Mouse (Mus musculus): ENCODE measurements around the gene Fbxl15. TPM values are rescaled to one million over a fixed set of nuclear protein-coding genes. Genes with fewer than 3 reads are reported as not detected.
A peak's percentile ranks its signal among the peaks of the same experiment; 100 is the strongest.

Gene Fbxl15
- polyA plus RNA-seq, 1 experiment from 2014 or later: 13.9 TPM

DNA sequence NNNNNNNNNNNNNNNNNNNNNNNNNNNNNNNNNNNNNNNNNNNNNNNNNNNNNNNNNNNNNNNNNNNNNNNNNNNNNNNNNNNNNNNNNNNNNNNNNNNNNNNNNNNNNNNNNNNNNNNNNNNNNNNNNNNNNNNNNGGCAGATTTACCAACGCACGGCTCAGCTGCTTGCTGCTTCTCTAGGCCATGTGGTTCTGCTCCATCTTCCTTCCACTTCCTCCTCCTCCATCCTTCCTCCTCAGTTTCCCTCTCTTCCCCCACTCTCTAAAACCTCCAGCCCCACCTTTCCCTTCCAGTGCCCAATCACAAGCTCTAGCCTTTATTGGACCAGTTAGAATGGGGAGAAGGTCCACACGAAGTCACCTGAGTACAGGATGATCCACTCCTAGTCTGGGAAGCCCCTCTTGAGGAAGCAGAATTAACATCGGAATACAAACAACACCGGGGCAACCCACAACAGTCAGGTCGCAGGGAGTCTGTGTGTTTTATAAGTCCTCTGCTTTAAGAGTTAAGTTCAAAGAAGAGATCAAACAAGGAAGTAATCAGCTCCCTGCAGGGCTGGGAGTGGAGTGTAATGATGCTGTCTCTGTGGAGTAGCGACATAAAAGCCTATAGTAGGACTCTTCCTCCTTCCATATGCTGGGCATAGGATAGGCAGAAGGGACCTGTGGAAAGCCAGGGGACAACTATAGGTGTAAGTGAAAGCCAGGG is 16.9 kb downstream of the Fbxl15 start:
- no peak for TF ChIP-seq CTCF (IDR thresholded peaks at IDR 0.05)
- no peak for ATAC-seq
- ChIA-PET CTCF (no interaction called here), POLR2A (no interaction called here)
- peaks cover 14% of the 10 kb centered on the region for H3K27me3 ChIP-seq
- no peak for DNase-seq (ENCODE audit: low read depth, low spot score)
- in situ Hi-C loops (cut with MboI; ENCODE audit: low pct_unique_long_range_greater_than_20kb): no loop called here

DNA sequence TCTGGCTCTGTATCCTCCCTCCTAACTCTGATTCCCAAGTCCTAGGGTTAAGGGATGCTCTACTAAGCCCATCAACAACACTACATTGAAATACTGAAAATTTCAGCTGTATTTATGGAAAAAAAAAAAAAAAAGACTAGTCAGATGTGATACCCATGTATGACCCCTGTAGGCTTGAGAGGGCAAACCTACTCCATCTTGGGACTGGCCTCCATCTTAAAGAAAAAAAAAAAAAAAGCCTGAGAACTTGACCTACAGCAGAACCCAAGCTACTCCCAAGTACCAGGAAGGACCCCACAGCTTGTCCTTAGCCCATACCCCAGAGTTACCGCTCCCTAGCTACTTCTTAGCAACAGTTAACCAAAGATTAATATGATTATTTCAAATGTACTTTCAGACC is 19.2 kb downstream of the Fbxl15 start:
- POLR2A ChIA-PET: interaction anchor here (0.6 kb wide), 2 partner anchors 11 to 19 kb away, joined by 3 read pairs; no protein-coding TSS in a partner anchor
- ATAC-seq (no peak), DNase-seq (ENCODE audit: low read depth, low spot score) (no peak)
- in situ Hi-C loops (cut with MboI; ENCODE audit: low pct_unique_long_range_greater_than_20kb): no loop called here
- no peak for TF ChIP-seq CTCF (IDR thresholded peaks at IDR 0.05)
- peaks cover 14% of the 10 kb centered on the region for H3K27me3 ChIP-seq
- CTCF ChIA-PET: no interaction called here

DNA sequence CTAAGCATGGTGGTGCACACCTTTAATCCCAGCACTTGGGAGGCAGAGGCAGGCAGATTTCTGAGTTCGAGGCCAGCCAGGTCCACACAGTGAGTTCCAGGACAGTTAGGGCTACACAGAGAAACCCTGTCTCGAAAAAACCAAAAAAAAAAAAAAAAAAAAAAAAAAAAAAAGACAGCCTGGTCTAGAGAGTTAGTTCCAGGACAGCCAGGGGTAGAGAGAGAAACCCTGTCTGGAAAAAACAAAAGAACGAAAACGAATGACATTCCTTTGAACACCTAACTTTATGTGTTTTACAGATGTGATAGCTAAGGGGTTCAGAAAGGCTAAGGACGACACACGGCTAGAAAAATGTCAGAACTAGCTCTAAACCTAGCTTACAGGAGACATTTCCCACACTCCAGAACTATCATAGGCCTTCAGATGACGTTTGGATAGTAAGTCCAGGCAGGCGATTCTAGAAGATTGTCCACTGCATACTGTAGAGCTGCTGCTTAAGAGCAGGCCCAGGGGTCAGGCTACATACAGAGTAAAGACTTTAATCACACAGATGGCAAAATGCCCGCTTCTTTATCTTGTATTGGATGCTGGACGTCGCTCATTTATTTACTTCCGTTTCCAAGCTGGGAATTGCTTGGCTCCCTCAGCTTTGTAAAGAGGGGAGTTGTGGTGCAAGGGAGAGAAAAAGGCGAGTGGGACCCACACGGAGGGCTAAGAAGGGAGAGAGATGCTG is 20.1 kb downstream of the Fbxl15 start:
- in situ Hi-C loops (cut with MboI; ENCODE audit: low pct_unique_long_range_greater_than_20kb): no loop called here
- no peak for ATAC-seq
- CTCF ChIA-PET: no interaction called here
- TF ChIP-seq CTCF (IDR thresholded peaks at IDR 0.05): no peak
- peaks cover 14% of the 10 kb centered on the region for H3K27me3 ChIP-seq
- DNase-seq (ENCODE audit: low read depth, low spot score): no peak
- POLR2A ChIA-PET: interaction anchor here (1.1 kb wide), 1 partner anchor 21 kb away, joined by 4 read pairs; no protein-coding TSS in a partner anchor

DNA sequence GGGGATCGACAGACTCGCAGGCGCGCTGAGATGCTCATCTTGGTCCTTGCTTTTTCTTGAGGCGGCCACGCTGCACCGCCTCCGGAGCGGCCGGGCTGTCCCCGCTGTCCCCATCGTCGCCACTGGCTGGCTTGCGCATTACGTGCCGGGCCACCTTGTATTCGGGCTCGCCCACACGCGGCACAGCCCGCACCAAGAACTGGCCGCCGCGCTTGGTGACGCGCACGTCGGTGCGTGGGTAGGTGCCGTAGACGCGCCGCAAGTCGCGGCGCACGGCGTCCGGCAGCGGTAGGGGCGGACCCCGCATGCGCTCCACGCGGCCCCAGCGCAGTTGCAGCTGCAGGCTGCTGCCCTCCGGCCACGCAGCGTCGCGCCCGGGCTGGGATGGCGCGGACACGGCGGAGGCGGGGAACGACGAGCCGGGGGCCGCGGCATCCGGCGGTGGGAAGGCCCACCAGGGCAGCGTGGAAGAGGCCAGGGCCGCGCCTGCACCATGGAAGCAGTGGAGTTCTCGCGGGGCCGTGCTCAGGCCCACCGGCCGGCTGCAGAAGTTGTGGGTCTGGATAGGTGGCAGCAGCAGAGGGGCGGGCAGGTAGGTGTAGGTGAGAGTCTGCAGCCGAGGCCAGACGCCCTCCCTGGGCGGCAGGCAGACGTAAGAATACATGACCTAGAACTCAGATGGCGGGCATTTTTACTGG is 20.9 kb downstream of the Fbxl15 start:
- POLR2A ChIA-PET: interaction anchor here (1.1 kb wide), 1 partner anchor 20 kb away, joined by 4 read pairs; no protein-coding TSS in a partner anchor
- in situ Hi-C loops (cut with MboI; ENCODE audit: low pct_unique_long_range_greater_than_20kb): no loop called here
- no peak for TF ChIP-seq CTCF (IDR thresholded peaks at IDR 0.05)
- CTCF ChIA-PET: no interaction called here
- no peak for DNase-seq (ENCODE audit: low read depth, low spot score)
- H3K27me3 ChIP-seq: peaks cover 10% of the 10 kb centered on the region
- peak; percentile 70 for ATAC-seq

GRCm38 (mm10) chr19:46349550-46349949 is 21.6 kb downstream of the Fbxl15 start:
- DNase-seq (ENCODE audit: low read depth, low spot score) (no peak), ATAC-seq (no peak)
- CTCF ChIA-PET: no interaction called here
- peaks cover 5% of the 10 kb centered on the region for H3K27me3 ChIP-seq
- in situ Hi-C loops (cut with MboI; ENCODE audit: low pct_unique_long_range_greater_than_20kb): no loop called here
- TF ChIP-seq CTCF (IDR thresholded peaks at IDR 0.05): no peak
- POLR2A ChIA-PET: no interaction called here

DNA sequence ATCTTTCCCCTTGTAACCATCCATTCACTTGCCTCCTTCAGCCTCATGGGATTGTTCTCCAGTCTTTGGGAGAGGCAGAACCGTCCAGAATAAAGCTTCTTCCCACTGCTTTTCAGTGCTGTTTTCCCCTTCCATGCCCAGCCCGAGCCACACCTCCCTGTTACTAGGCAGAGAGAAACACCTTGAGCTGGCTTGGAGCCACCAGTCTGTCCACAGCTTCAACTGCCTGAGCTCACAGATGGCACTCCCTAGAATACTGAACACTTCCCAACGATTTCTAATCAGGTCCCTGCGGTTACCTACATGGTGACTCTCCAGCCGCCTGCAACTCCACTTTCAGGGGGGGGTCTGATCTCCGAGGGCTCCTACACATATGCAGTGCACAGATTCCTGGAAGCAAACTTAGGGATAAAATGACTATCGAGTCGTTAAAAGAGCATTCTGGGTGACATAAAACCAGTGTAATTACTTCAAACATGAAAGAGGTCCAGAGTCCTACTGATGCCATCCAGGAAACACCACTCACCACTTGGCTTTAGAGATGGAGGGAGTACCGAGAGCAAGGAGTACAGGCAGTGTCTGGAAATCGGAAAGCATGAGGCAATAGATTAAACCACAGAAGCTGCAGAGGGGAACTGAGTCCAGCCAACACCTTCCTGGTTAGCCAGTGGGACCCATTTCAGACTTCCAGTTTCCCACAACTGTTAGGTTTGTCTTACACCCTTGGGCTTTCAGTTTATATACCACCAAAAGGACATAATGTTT is 22.4 kb downstream of the Fbxl15 start, which contains the start of gene 2310034G01Rik:
Gene 2310034G01Rik (minus strand): TSS at position 135 of the 765 bp plus-strand sequence.
- CTCF ChIA-PET: interaction anchor here (0.8 kb wide), 1 partner anchor 13 kb away, joined by 3 read pairs; no protein-coding TSS in a partner anchor
- TF ChIP-seq CTCF (IDR thresholded peaks at IDR 0.05): no peak
- no peak for ATAC-seq
- no peak for DNase-seq (ENCODE audit: low read depth, low spot score)
- no peaks in the 10 kb centered on the region for H3K27me3 ChIP-seq
- POLR2A ChIA-PET: no interaction called here
- in situ Hi-C loops (cut with MboI; ENCODE audit: low pct_unique_long_range_greater_than_20kb): no loop called here

GRCm38 (mm10) chr19:46356701-46357138 is 28.7 kb downstream of the Fbxl15 start:
- TF ChIP-seq CTCF (IDR thresholded peaks at IDR 0.05): no peak
- ATAC-seq (peak; percentile 80), DNase-seq (ENCODE audit: low read depth, low spot score) (peak; percentile 64)
- H3K27me3 ChIP-seq: no peaks in the 10 kb centered on the region
- in situ Hi-C loops (cut with MboI; ENCODE audit: low pct_unique_long_range_greater_than_20kb): no loop called here
- ChIA-PET CTCF (interaction anchor here (0.5 to 1.7 kb wide), 5 partner anchors 12 to 184 kb away, joined by 3 to 4 read pairs (median 4); no protein-coding TSS in a partner anchor), POLR2A (no interaction called here)

GRCm38 (mm10) chr19:46357344-46358280 is 29.6 kb downstream of the Fbxl15 start:
- in situ Hi-C loops (cut with MboI; ENCODE audit: low pct_unique_long_range_greater_than_20kb): no loop called here
- no peaks in the 10 kb centered on the region for H3K27me3 ChIP-seq
- ChIA-PET POLR2A (interaction anchor here (0.6 kb wide), 1 partner anchor 11 kb away, joined by 3 read pairs; no protein-coding TSS in a partner anchor), CTCF (interaction anchor here (0.8 to 1.7 kb wide), 3 partner anchors 15 to 27 kb away, joined by 3 to 4 read pairs (median 3); no protein-coding TSS in a partner anchor)
- DNase-seq (ENCODE audit: low read depth, low spot score) (no peak), ATAC-seq (no peak)
- TF ChIP-seq CTCF (IDR thresholded peaks at IDR 0.05): no peak

- ChIA-PET POLR2A (no interaction called here), CTCF (interaction anchor here (0.8 kb wide), 1 partner anchor 20 kb away, joined by 3 read pairs; no protein-coding TSS in a partner anchor)
- TF ChIP-seq CTCF (IDR thresholded peaks at IDR 0.05): no peak
- DNase-seq (ENCODE audit: low read depth, low spot score) (no peak), ATAC-seq (no peak)
- no peaks in the 10 kb centered on the region for H3K27me3 ChIP-seq
- in situ Hi-C loops (cut with MboI; ENCODE audit: low pct_unique_long_range_greater_than_20kb): no loop called here
Measured at GRCm38 (mm10) chr19:46358381-46358780, 30.4 kb downstream of the Fbxl15 start.
